Mouse (Mus musculus): ENCODE results near the gene Npas3.

DNA sequence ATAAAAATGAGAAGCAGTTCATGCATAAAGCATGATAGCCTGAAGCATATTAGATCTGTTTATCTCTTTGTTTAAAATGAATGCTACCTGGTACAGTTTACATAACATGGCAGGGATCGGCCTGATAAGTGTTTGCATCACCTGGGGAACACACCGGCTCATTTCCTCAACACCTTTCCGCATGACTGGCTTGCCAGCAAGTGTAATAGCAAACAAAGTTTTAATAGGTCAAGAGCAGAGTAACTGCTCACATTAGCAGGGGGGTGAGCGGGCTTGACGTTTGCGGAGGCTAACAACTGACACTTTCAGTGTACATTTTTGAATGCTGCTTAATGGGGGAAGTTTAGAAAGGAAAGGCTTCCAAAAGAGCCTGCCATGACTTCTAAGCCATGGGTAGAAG lies 724.9 kb downstream of the Npas3 start:
- TF ChIP-seq CTCF (IDR thresholded peaks at IDR 0.05; ENCODE audit: low read depth, low read length), result no peak
- no peak for TF ChIP-seq POLR2A (IDR thresholded peaks at IDR 0.05; ENCODE audit: extremely low read depth, insufficient read depth, low read length)
